Mouse (Mus musculus) spleen, adult 10 weeks (tissue): ENCODE measurements around the gene Imp3. TPM values are rescaled to one million over a fixed set of nuclear protein-coding genes. Genes with fewer than 3 reads are reported as not detected.

Experiments
- polyA plus RNA-seq: library from polyadenylated mRNA; stranded (reverse); fragments of 350-450 nt; fragmentation: Illumina TruSeq; extraction: RNeasy Lipid Tissue Mini Kit (QIAGEN cat#74804); gene quantifications from one replicate; pipeline ENCODE4 v1.2.3, GENCODE M21; 2015; ENCODE audit warnings: low replicate concordance; ENCODE audit not compliant: insufficient read depth

The Imp3 gene
- polyA plus RNA-seq: 69.2 TPM

DNA sequence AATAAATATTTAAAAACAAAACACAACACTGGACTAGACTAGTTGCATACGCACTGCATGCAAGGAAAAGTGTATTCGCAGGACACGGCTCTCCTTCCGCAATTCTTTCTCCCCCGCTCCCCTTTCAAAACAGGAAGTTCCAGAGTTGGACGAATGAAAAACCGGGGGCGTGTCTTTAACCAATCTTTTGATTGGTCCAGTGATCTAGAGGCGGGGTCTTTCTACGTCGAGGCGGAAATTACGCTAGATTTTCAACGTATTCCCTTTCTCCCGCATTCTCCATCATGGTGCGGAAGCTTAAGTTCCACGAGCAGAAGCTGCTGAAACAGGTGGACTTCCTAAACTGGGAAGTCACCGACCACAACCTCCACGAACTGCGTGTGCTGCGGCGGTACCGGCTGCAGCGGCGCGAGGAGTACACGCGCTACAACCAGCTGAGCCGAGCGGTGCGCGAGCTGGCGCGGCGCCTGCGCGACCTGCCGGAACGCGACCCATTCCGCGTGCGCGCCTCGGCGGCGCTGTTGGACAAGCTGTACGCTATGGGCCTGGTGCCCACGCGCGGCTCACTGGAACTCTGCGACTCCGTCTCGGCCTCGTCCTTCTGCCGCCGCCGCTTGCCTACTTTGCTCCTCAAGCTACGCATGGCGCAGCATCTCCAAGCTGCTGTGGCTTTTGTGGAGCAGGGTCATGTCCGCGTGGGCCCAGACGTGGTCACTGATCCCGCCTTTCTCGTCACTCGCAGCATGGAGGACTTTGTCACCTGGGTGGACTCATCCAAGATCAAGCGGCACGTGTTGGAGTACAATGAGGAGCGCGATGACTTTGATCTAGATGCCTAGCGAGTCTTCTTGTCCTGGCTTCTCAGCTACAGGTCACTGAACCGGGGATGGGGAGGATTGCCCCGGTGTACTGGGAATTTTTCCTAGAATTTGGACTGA lies at the start of gene Imp3:
Gene Imp3, plus strand, starts transcription at position 253 of the 938 bp plus-strand sequence.

DNA sequence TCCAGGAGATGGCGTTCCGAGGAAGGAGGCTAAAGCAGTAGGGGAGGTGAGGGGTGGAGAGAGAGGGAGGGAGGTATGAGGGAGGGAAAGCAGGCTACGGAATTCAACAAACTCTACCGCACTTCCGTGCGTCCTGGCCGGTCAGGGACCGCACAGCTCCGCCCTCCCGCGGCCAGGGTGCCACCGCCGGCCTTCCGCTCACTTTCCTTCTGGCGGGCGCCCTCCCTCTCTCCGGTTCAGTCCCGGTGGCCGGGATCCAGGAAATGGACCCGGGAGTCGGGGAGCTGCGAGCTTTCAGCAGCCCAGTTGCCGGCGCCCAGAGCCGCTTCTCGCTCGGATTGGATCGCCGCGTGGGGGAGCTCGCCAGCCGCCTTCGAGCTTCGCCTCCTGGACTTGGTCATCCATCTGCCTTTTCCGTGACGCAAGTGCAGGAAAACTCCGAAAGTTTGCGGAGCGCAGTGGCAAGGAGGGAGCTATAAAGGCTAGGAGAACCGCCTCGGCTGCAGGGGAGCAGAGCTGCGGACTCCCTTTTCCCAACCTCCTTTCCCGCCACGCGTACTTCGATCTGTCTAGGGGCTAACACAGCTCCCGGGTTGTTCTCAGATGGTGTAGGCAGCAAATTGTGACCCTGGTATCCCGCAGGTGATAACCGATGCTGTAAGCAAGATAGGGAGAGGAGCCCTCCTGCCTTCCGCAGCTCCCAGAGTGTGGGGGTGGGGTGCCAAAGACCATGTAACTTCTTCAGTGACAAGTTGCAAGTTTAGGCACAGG lies 9.0 kb upstream of the Imp3 start, which contains the start of gene Snx33:
Gene Snx33, minus strand, starts transcription at position 331 of the 771 bp plus-strand sequence.

GRCm38 (mm10) chr9:56950414-56951400 lies 13.4 kb downstream of the Imp3 start, which contains the start of gene Snupn:
Gene Snupn (plus strand): TSS chr9:56950878.

Other genes with a start within 250 kb of the Imp3 start
- gene Lingo1, start 141.0 kb upstream of the Imp3 start, polyA plus RNA-seq: 0.22 TPM
- gene Odf3l1, start 72.8 kb upstream of the Imp3 start, polyA plus RNA-seq: 0.23 TPM
- gene Cspg4, start 72.4 kb upstream of the Imp3 start, polyA plus RNA-seq: 0.39 TPM
- gene Snx33, start 9.1 kb upstream of the Imp3 start, polyA plus RNA-seq: 10.0 TPM
- gene Snupn, start 13.4 kb downstream of the Imp3 start, polyA plus RNA-seq: 24.9 TPM
- 31.5 TPM for gene Ptpn9, start 57.4 kb downstream of the Imp3 start, polyA plus RNA-seq
- 65.3 TPM for gene Sin3a, start 134.6 kb downstream of the Imp3 start, polyA plus RNA-seq
- 66.3 TPM for gene Man2c1, start 193.2 kb downstream of the Imp3 start, polyA plus RNA-seq
- 13.1 TPM for gene Neil1, start 210.8 kb downstream of the Imp3 start, polyA plus RNA-seq
- 80.4 TPM for gene Commd4, start 220.9 kb downstream of the Imp3 start, polyA plus RNA-seq